Mouse (Mus musculus) hindbrain, embryonic 11.5 days (tissue): ENCODE data around the gene Smug1. TPM values are rescaled to one million over a fixed set of nuclear protein-coding genes. Genes with fewer than 3 reads are reported as not detected.

ENCODE experiments used
- ATAC-seq: fragments of 200-750 bp; cut with Nextera tagmentation; 2 replicates; pipeline ENCODE4 v1.8.0; 2017; ENCODE audit warnings: mild to moderate bottlenecking, moderate TSS enrichment, moderate library complexity; ENCODE audit not compliant: low FRiP score
- DNase-seq: peaks from one replicate; pipeline ENCODE4 v3.0.0-alpha.2; 2015; ENCODE audit warnings: low spot score
- H3K27ac ChIP-seq: fragments of 300-500 bp; sonication (generic); 2 replicates; pipeline ENCODE4 v1.5.1; 2014; ENCODE audit warnings: mild to moderate bottlenecking, low read depth, low read length
- H3K27me3 ChIP-seq: fragments of 300-500 bp; sonication (generic); 2 replicates; pipeline ENCODE4 v1.6.1; 2014; ENCODE audit warnings: mild to moderate bottlenecking, low read length, moderate library complexity, mixed read lengths; ENCODE audit not compliant: control insufficient read depth, insufficient read depth
- H3K36me3 ChIP-seq: fragments of 300-500 bp; sonication (generic); 2 replicates; pipeline ENCODE4 v1.6.1; 2014; ENCODE audit warnings: mild to moderate bottlenecking, low read length, moderate library complexity, mixed read lengths; ENCODE audit not compliant: control insufficient read depth, insufficient read depth
- H3K4me1 ChIP-seq: fragments of 300-500 bp; sonication (generic); replicated peaks from 2 replicates; pipeline ENCODE4 v1.6.1; 2014; ENCODE audit warnings: low read length, mixed read lengths; ENCODE audit not compliant: control insufficient read depth, insufficient read depth
- H3K4me2 ChIP-seq: fragments of 300-500 bp; sonication (generic); replicated peaks from 2 replicates; pipeline ENCODE4 v1.6.1; 2014; ENCODE audit warnings: mild to moderate bottlenecking, low read depth, low read length
- H3K4me3 ChIP-seq: fragments of 300-500 bp; sonication (generic); 2 replicates; pipeline ENCODE4 v1.5.1; 2014; ENCODE audit warnings: low read depth, low read length
- H3K9ac ChIP-seq: fragments of 300-500 bp; sonication (generic); 2 replicates; pipeline ENCODE4 v1.6.1; 2014; ENCODE audit warnings: low read depth, low read length
- H3K9me3 ChIP-seq: fragments of 300-500 bp; sonication (generic); 2 replicates; pipeline ENCODE4 v1.6.1; 2016; ENCODE audit warnings: low read length; ENCODE audit not compliant: control insufficient read depth
- WGBS: fragments of 180-500 bp; shearing (Covaris S2); extraction: QIAGEN DNeasy Blood & Tissue Kit; methylation state at CpG from one replicate; pipeline ENCODE4 v1.1.7; 2014; 5-methylcytosine and 5-hydroxymethylcytosine counted together
- polyA plus RNA-seq: library from polyadenylated mRNA; unstranded; fragments of >200 nt; fragmentation: Nextera tagmentation; extraction: Ambion mirVana; gene quantifications from 2 replicates; pipeline ENCODE4 v1.2.1, GENCODE M21; 2014

Smug1 gene
- polyA plus RNA-seq, 1 experiment from 2014 or later = 23.9 TPM

DNA sequence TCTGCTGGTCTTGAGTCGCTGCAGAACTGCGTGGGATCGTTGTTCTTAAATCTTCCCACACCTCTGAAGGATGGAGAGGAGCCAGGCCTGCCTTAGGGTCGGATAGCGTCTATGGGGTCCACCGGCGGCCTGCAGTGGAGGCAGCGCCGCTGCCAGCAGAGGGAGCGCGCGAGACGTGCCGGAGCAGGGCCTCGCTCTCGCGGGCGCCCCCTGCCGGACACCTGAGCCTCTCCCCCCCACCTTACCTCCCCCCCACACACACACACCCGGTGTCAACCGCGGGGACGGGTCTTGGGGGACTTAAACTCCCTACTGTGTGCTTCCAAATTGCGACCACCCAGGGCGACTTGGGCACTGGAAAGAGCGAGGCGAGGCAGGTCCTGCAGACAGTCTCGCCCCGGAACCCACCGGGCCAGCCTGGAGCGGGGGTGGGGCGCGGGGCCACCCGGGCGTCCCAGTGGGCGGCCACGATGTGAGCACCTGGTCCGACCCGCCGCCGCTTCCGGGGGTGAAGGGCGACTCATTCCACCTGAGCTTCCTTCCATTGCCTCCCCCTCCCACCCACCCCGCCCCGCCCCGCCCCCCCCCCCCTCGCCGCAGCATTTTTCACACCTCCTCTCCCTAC, 15.4 kb upstream of the Smug1 start:
- no peak overlapping the region for H3K9ac ChIP-seq

DNA sequence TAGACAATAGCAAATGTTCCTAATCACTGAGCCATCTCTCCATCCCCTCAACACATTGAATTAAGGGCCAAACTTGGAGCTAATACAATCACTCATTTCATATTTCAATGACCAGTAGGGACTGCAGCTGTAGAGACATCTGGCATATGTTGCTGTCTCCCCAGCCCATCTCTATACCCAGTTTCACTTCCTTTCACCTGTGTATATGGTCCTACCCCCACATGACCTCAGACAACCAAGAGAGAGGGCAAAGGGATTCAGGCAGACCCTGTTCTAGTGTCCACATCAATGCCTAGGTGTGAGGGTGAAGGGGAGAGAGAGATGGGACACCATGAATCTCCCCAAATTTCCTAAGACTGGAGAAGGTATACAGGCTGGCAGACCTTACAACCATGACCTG, 13.5 kb upstream of the Smug1 start:
- Histone ChIP-seq H3K9ac (no peak overlapping the region), H3K36me3 (no peaks in the 10 kb centered on the region), H3K4me1 (peaks cover 5% of the 10 kb centered on the region), H3K9me3 (no peaks in the 10 kb centered on the region), H3K27ac (no peak overlapping the region), H3K27me3 (peaks cover 66% of the 10 kb centered on the region), H3K4me2 (no peak overlapping the region), H3K4me3 (no peak overlapping the region)
- DNase-seq (no peak), ATAC-seq (no peak)

More for the DNA sequence above, 15.4 kb upstream of the Smug1 start:
- WGBS = 1% methylated on average over 45 of the region's 48 CpGs
- Histone ChIP-seq H3K27me3 (peaks cover 51% of the 10 kb centered on the region), H3K9me3 (no peaks in the 10 kb centered on the region), H3K27ac (no peak overlapping the region), H3K36me3 (no peaks in the 10 kb centered on the region), H3K4me2 (peak overlapping the region; percentile 31), H3K4me1 (peaks cover 5% of the 10 kb centered on the region), H3K4me3 (no peak overlapping the region)
- ATAC-seq (peak; percentile 40; the same call in 1 of the 2 replicates), DNase-seq (peak; percentile 91)

DNA sequence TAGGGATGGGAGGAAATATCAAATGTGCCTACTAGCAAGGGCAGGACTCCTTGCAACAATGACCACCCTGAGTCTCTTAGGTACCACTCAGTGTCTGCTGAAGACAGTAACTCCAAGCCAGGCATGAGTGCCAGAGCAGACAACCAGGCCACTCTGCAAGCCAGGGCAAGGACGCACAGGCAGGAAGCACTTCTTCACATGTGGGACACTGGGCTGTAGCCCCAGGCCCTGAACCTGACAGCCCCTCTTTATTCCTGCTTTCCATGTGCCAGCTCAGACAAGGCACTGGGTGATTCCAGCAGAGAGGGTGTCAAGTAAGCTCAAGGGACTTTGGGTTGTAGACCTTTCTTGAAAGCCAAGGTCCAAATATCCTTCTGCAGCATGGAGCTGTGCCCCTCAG, 11.9 kb upstream of the Smug1 start:
- peaks cover 3% of the 10 kb centered on the region for H3K4me1 ChIP-seq
- ATAC-seq (no peak), DNase-seq (no peak)
- no peaks in the 10 kb centered on the region for H3K9me3 ChIP-seq
- no peak overlapping the region for H3K4me2 ChIP-seq
- WGBS = 48% methylated on average over 1 of the region's 1 CpGs
- H3K27me3 ChIP-seq = peaks cover 81% of the 10 kb centered on the region
- no peak overlapping the region for H3K4me3 ChIP-seq
- H3K36me3 ChIP-seq = no peaks in the 10 kb centered on the region
- no peak overlapping the region for H3K9ac ChIP-seq
- no peak overlapping the region for H3K27ac ChIP-seq

DNA sequence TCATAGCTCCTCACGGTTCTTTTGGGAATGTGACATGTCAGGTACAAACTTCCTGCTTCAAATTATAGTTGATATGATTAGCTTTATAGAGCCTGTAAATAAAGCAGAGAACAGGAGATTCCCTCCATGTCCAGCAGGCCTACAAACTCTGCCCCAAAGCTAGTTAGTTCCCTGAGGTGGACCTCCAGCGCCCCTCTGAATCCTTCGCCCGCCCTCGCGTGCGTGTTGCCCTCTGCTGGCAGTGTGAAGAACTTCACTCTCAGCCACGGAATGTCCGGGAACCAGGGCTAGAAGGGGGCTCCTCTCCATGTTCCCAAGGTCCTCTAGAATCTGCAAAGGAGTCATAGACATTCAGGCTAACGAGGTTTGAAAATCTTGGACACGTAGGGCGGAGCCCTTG, 11.2 kb upstream of the Smug1 start:
- Histone ChIP-seq H3K4me2 (no peak overlapping the region), H3K9ac (no peak overlapping the region), H3K36me3 (no peaks in the 10 kb centered on the region), H3K4me1 (peaks cover 2% of the 10 kb centered on the region), H3K9me3 (no peaks in the 10 kb centered on the region), H3K27me3 (peaks cover 82% of the 10 kb centered on the region), H3K4me3 (no peak overlapping the region), H3K27ac (no peak overlapping the region)
- 4% methylated on average over 12 of the region's 12 CpGs for WGBS
- ATAC-seq (no peak), DNase-seq (peak; percentile 77)

DNA sequence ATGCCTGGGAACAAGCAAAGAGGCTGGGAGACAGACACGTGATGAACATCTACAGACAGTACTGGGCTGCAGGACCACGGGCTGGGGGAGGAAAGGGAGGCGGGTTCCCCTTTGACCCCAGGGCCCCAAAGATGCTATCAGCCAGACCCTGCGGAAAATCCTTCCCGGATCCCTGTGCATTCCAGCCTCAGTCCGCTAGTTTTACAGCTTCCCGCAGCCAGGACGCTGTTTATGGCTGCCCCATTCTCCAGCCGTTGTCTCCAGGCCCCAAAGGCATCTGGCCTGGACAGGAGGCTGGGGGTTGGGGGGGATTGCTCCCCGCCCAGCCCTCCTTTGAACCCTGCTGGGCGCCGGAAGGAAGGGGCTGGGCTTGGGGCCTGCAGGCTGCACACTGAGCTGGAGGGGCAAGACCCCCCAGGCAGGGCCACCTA, 10.7 kb upstream of the Smug1 start:
- Histone ChIP-seq H3K4me3 (no peak overlapping the region), H3K4me2 (no peak overlapping the region), H3K27ac (no peak overlapping the region), H3K4me1 (peaks cover 2% of the 10 kb centered on the region; the same call in 1 of the 2 replicates), H3K9ac (no peak overlapping the region), H3K9me3 (no peaks in the 10 kb centered on the region), H3K27me3 (peaks cover 84% of the 10 kb centered on the region), H3K36me3 (no peaks in the 10 kb centered on the region)
- WGBS = 5% methylated on average over 12 of the region's 12 CpGs
- ATAC-seq = no peak
- DNase-seq = peak; percentile 35

DNA sequence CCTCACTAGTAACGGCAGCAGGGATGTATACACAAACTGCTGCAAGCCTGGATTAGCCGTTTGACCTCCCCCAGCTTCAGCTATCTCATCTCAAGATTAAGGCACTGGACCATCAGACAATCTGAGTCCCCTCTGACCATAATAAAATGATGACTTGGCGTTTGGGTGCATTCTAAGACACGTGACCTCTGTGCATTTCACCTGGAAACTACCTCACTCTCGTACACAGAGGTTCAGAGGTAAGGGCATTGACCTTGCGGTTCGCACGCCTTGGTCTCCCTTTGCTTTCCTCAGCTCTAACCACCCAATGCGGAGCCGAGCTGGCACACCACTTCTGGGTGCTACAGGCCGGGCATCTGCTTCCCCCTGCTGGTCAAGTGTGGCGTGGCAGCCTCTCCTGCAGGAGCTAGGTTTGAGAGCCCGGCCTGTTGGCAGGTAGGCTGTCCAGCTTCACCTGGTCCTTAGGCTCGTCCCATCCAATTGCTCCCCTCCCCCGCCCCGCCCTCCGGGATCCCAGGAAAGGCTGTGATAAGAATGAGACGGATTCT, 10.1 kb upstream of the Smug1 start:
- DNase-seq = peak; percentile 93
- H3K36me3 ChIP-seq = no peaks in the 10 kb centered on the region
- 2% methylated on average over 18 of the region's 18 CpGs for WGBS
- no peak overlapping the region for H3K27ac ChIP-seq
- H3K4me3 ChIP-seq = no peak overlapping the region
- no peak overlapping the region for H3K9ac ChIP-seq
- peaks cover 2% of the 10 kb centered on the region; the same call in 1 of the 2 replicates for H3K4me1 ChIP-seq
- H3K4me2 ChIP-seq = no peak overlapping the region
- ATAC-seq = peak; percentile 70
- H3K9me3 ChIP-seq = no peaks in the 10 kb centered on the region
- peaks cover 85% of the 10 kb centered on the region for H3K27me3 ChIP-seq

DNA sequence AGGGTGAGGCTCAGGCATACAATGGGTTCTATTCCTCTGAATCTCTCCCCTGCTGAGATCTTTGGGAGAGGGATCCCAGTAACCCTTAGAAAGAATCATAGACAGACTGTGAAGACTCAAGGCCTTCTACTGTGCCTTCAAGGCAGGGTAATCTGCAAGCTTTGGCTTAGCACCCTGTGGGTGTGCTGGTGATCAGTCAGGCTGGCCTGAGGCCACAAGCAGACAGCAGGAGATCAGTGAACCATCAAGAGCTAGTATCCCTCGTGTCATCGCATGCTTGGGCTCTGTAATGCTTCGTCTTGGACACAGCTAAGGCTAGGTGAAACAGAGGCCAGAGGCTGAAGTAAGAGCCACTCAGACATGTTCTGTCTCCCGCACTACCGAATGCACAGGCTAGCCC, 6.4 kb upstream of the Smug1 start:
- H3K4me3 ChIP-seq = no peak overlapping the region
- no peak overlapping the region for H3K27ac ChIP-seq
- no peak overlapping the region for H3K4me2 ChIP-seq
- peaks cover 91% of the 10 kb centered on the region for H3K27me3 ChIP-seq
- no peaks in the 10 kb centered on the region for H3K9me3 ChIP-seq
- H3K36me3 ChIP-seq = no peaks in the 10 kb centered on the region
- DNase-seq (no peak), ATAC-seq (no peak)
- H3K9ac ChIP-seq = no peak overlapping the region
- 71% methylated on average over 5 of the region's 5 CpGs for WGBS
- H3K4me1 ChIP-seq = peaks cover 23% of the 10 kb centered on the region

DNA sequence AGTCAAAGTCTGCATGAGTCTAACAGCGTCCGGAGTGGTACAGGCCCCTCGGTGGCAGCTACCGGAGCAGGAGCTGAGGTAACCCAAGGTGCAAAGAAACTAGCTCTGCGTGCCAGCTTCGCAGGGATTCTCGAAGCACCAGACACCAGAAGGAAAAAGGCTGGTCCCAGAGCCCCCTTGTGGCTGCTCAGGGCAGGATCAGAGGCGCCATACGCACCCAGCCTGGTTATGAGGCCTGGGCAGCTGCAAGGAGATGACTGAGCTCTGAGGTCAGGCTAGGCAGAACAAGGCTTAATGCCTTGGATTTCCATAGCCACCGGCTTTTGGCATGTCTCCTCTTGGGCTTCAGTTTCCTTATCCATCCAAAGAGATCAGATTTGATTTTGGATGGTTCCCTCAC, 5.6 kb upstream of the Smug1 start:
- Histone ChIP-seq H3K9ac (no peak overlapping the region), H3K4me2 (no peak overlapping the region), H3K27ac (no peak overlapping the region), H3K36me3 (no peaks in the 10 kb centered on the region), H3K4me3 (no peak overlapping the region), H3K4me1 (peaks cover 24% of the 10 kb centered on the region), H3K9me3 (no peaks in the 10 kb centered on the region), H3K27me3 (peaks cover 91% of the 10 kb centered on the region)
- DNase-seq (peak; percentile 83), ATAC-seq (no peak)
- 6% methylated on average over 10 of the region's 10 CpGs for WGBS

DNA sequence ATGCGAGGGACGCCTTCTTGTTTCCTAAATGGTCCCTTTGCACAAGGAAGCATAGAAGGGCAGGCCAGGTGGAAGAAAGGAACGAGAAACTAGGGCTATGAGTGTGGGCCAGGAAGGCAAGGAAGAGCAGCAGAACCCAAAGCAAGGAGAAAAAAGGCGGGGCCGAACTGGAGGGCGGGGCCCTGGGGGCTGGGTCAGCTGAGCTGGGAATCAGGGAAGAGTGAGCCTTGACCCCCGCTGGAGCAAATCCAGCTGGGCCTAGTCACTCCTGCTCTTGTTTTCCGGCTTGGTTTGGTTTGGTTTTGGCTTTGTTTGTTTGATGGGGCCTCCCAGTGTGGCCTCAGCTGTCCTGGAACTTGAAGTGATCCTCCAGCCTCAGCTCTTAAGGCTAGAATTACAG, 4.4 kb upstream of the Smug1 start:
- Histone ChIP-seq H3K4me2 (no peak overlapping the region), H3K36me3 (no peaks in the 10 kb centered on the region), H3K9me3 (no peaks in the 10 kb centered on the region), H3K4me3 (no peak overlapping the region), H3K9ac (no peak overlapping the region), H3K27me3 (peaks cover 92% of the 10 kb centered on the region), H3K27ac (0 out of 2 replicates have a peak overlapping the region, but pooled peaks have one; percentile 20), H3K4me1 (peaks cover 24% of the 10 kb centered on the region)
- ATAC-seq (no peak), DNase-seq (peak; percentile 27)
- 9% methylated on average over 8 of the region's 8 CpGs for WGBS
